Mouse (Mus musculus) forebrain, embryonic 16.5 days (tissue): ENCODE results near the gene Tmcc3. TPM values are rescaled to one million over a fixed set of nuclear protein-coding genes. Genes with fewer than 3 reads are reported as not detected.
A peak's percentile ranks its signal among the peaks of the same experiment; 100 is the strongest.

Experiments used
- ATAC-seq: fragments of 200-750 bp; cut with Nextera tagmentation; 2 replicates; pipeline ENCODE4 v1.8.0; 2017; ENCODE audit warnings: mild to moderate bottlenecking, moderate library complexity
- H3K27ac ChIP-seq: fragments of 300-500 bp; sonication (generic); 2 replicates; pipeline ENCODE4 v1.5.1; 2014; ENCODE audit warnings: low read length, control low read depth
- H3K27me3 ChIP-seq: fragments of 300-500 bp; sonication (generic); replicated peaks from 2 replicates; pipeline ENCODE4 v1.6.1; 2014; ENCODE audit warnings: low read length; ENCODE audit not compliant: control insufficient read depth, insufficient read depth
- H3K36me3 ChIP-seq: fragments of 300-500 bp; sonication (generic); 2 replicates; pipeline ENCODE4 v1.6.1; 2014; ENCODE audit not compliant: control insufficient read depth, insufficient read depth
- H3K4me1 ChIP-seq: fragments of 300-500 bp; sonication (generic); replicated peaks from 2 replicates; pipeline ENCODE4 v1.6.1; 2014; ENCODE audit warnings: low read length; ENCODE audit not compliant: control insufficient read depth, insufficient read depth
- H3K4me2 ChIP-seq: fragments of 300-500 bp; sonication (generic); 2 replicates; pipeline ENCODE4 v1.6.1; 2014; ENCODE audit warnings: mild to moderate bottlenecking, low read length, control low read depth
- H3K4me3 ChIP-seq: fragments of 300-500 bp; sonication (generic); replicated peaks from 2 replicates; pipeline ENCODE4 v1.5.1; 2014; ENCODE audit warnings: mild to moderate bottlenecking, low read length, control low read depth
- H3K9ac ChIP-seq: fragments of 300-500 bp; sonication (generic); replicated peaks from 2 replicates; pipeline ENCODE4 v1.6.1; 2014; ENCODE audit warnings: low read depth, low read length, control low read depth
- H3K9me3 ChIP-seq: fragments of 300-500 bp; sonication (generic); 2 replicates; pipeline ENCODE4 v1.6.1; 2016; ENCODE audit warnings: low read length; ENCODE audit not compliant: control insufficient read depth
- WGBS: fragments of 180-500 bp; shearing (Covaris S2); extraction: QIAGEN DNeasy Blood & Tissue Kit; methylation state at CpG from one replicate; pipeline ENCODE4 v1.1.7; 2014; 5-methylcytosine and 5-hydroxymethylcytosine counted together
- polyA plus RNA-seq: library from polyadenylated mRNA; unstranded; fragments of >200 nt; fragmentation: Nextera tagmentation; extraction: Ambion mirVana; gene quantifications from 2 replicates; pipeline ENCODE4 v1.2.1, GENCODE M21; 2015

Tmcc3 gene
- polyA plus RNA-seq, 1 experiment from 2014 or later, result 6.8 TPM

GRCm38 (mm10) chr10:94620561-94620960 is 308.8 kb downstream of the Tmcc3 start:
- peaks cover 30% of the 10 kb centered on the region for H3K4me1 ChIP-seq
- no peak overlapping the region for H3K27ac ChIP-seq
- no peak for ATAC-seq
- 70% methylated on average over 6 of the region's 6 CpGs for WGBS
- no peaks in the 10 kb centered on the region for H3K27me3 ChIP-seq
- H3K9me3 ChIP-seq, result no peaks in the 10 kb centered on the region
- no peak overlapping the region for H3K4me2 ChIP-seq
- no peak overlapping the region for H3K4me3 ChIP-seq
- H3K9ac ChIP-seq, result no peak overlapping the region
- H3K36me3 ChIP-seq, result no peaks in the 10 kb centered on the region

DNA sequence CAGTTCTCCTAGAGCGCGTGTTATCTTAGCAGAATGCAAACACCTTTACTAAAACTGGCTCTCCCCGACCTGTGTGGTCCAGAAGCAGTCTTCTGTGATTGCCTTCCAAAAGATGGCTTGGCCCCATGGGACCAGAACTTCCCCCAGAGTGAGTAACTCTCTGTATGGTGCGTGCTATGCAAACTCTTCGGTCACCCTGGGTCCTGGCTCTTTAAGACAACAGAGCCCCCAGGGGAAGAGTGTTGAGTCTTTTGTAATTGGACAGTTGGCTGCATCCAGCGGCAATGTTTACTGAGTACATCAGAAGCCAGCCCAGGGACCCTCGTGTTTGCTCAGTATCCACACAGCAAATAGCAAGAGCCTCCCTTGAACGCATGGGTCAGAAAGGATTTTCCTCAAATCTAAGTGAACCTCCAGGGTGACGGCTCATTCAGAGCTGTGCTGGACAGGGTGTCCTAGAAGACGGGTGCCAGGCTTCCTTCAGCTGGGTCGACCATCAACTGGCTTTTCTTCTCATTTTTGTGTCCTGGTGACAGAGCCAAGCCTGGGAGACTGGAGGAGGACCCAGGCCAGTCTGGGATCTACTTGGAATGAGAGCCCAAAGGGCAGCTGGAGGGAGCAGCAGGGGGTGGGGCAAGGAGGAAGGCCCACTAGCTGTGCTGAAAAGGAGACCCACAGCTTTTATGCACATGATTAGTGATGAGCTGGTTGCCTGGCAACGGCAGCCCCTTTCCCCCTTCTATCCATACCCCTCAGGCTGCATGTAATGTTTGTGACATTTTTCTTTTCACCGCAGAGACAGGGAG is 309.9 kb downstream of the Tmcc3 start:
- H3K4me3 ChIP-seq, result no peak overlapping the region
- peak; percentile 89 for ATAC-seq
- 8% methylated on average over 13 of the region's 13 CpGs for WGBS

DNA sequence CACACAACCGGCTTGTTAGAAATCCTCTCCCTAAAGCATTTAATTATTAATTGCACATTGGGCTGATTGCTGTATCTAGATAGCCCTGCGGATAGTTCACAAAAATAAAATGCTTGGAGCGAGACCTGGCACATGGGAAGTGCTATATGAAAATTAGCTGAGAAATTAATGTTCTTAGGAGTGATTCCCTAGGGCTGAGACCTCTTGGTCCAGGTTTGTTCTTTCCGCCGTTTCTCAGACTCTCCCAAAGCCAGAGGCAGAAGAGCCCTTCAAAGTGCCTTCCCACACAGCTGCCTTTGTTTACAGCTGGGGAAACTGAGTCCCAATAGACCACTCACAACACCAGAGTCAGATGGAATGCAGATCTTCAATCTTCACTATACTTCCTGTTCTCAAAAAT is 310.5 kb downstream of the Tmcc3 start:
- Histone ChIP-seq H3K36me3 (no peaks in the 10 kb centered on the region), H3K4me2 (peak overlapping the region; percentile 23), H3K9ac (no peak overlapping the region), H3K4me3 (no peak overlapping the region), H3K27me3 (no peaks in the 10 kb centered on the region), H3K27ac (peak overlapping the region; percentile 24; the same call in 1 of the 2 replicates), H3K9me3 (no peaks in the 10 kb centered on the region), H3K4me1 (peaks cover 30% of the 10 kb centered on the region)
- 19% methylated on average over 5 of the region's 5 CpGs for WGBS
- ATAC-seq, result no peak

More for the DNA sequence above, 309.9 kb downstream of the Tmcc3 start:
- Histone ChIP-seq H3K9ac (no peak overlapping the region; the same call in 1 of the 2 replicates), H3K9me3 (no peaks in the 10 kb centered on the region), H3K4me1 (peaks cover 30% of the 10 kb centered on the region), H3K4me2 (peak overlapping the region; percentile 23), H3K27me3 (no peaks in the 10 kb centered on the region), H3K36me3 (no peaks in the 10 kb centered on the region), H3K27ac (peak overlapping the region; percentile 60)

DNA sequence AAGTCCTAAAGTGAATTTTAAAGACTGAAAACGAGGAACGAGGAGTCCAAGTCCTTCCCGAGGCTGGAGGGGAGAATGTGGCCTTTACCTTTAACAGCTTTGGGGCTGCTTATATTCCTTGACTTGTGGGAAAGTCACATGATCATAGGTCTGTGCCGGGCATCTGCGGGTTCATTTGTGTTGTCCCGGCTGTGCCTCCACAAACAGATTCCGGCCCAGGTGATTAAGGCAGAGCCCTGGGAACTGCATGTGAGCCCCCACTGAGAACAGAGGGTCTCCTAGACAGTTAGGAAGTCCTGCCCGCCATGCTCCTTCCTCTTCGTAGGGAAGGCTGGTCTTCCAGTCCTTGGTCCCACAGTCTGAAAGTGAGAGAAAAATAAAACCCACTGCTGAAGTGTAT is 311.1 kb downstream of the Tmcc3 start:
- H3K9me3 ChIP-seq, result no peaks in the 10 kb centered on the region
- peaks cover 28% of the 10 kb centered on the region for H3K4me1 ChIP-seq
- no peak overlapping the region for H3K4me2 ChIP-seq
- H3K36me3 ChIP-seq, result no peaks in the 10 kb centered on the region
- no peaks in the 10 kb centered on the region for H3K27me3 ChIP-seq
- WGBS, result 36% methylated on average over 9 of the region's 9 CpGs
- no peak for ATAC-seq
- H3K27ac ChIP-seq, result peak overlapping the region; percentile 13
- H3K4me3 ChIP-seq, result no peak overlapping the region
- H3K9ac ChIP-seq, result no peak overlapping the region

GRCm38 (mm10) chr10:94623617-94624016 is 311.9 kb downstream of the Tmcc3 start:
- H3K4me2 ChIP-seq, result no peak overlapping the region
- H3K9ac ChIP-seq, result 0 out of 2 replicates have a peak overlapping the region, but pooled peaks have one; percentile 7
- H3K9me3 ChIP-seq, result no peaks in the 10 kb centered on the region
- no peak overlapping the region for H3K4me3 ChIP-seq
- H3K4me1 ChIP-seq, result peaks cover 26% of the 10 kb centered on the region
- no peaks in the 10 kb centered on the region for H3K27me3 ChIP-seq
- no peak overlapping the region for H3K27ac ChIP-seq
- peak; percentile 65 for ATAC-seq
- 5% methylated on average over 10 of the region's 10 CpGs for WGBS
- no peaks in the 10 kb centered on the region for H3K36me3 ChIP-seq

DNA sequence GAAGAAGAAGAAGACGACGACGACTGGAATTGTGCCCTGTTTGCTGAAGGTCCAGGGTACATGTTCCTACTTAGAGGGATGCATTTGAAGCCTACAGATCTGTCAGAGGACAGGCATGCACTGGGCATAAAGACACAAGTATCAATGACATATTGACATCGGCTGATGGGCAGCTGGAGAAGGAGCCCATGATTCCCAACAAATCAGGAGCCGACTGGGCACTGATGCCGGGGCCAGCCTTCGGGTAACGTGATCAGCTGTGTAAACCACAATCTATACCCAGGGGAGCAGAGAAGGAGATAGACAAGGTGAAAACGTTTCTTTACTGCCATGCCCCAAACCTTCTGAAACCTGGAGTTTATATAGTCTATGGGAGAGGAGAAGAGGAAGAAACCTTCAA is 313.3 kb downstream of the Tmcc3 start:
- WGBS, result 91% methylated on average over 9 of the region's 9 CpGs

GRCm38 (mm10) chr10:94625606-94626005 is 313.9 kb downstream of the Tmcc3 start:
- Histone ChIP-seq H3K4me3 (no peak overlapping the region), H3K9me3 (no peaks in the 10 kb centered on the region), H3K4me2 (no peak overlapping the region), H3K9ac (no peak overlapping the region), H3K36me3 (no peaks in the 10 kb centered on the region), H3K27me3 (no peaks in the 10 kb centered on the region), H3K4me1 (peaks cover 26% of the 10 kb centered on the region), H3K27ac (no peak overlapping the region)
- WGBS, result 77% methylated on average over 8 of the region's 8 CpGs
- no peak for ATAC-seq

More for the DNA sequence above, 313.3 kb downstream of the Tmcc3 start:
- no peak for ATAC-seq
- H3K4me2 ChIP-seq, result no peak overlapping the region
- H3K27ac ChIP-seq, result no peak overlapping the region
- H3K36me3 ChIP-seq, result no peaks in the 10 kb centered on the region
- peaks cover 26% of the 10 kb centered on the region for H3K4me1 ChIP-seq
- no peak overlapping the region for H3K4me3 ChIP-seq
- H3K9me3 ChIP-seq, result no peaks in the 10 kb centered on the region
- no peak overlapping the region for H3K9ac ChIP-seq
- H3K27me3 ChIP-seq, result no peaks in the 10 kb centered on the region

GRCm38 (mm10) chr10:94630771-94631280 is 319.1 kb downstream of the Tmcc3 start:
- Histone ChIP-seq H3K27me3 (no peaks in the 10 kb centered on the region), H3K4me3 (no peak overlapping the region), H3K4me1 (no peaks in the 10 kb centered on the region), H3K9me3 (no peaks in the 10 kb centered on the region), H3K4me2 (no peak overlapping the region), H3K36me3 (no peaks in the 10 kb centered on the region), H3K27ac (no peak overlapping the region), H3K9ac (no peak overlapping the region)
- WGBS, result 73% methylated on average over 4 of the region's 4 CpGs
- ATAC-seq, result no peak

DNA sequence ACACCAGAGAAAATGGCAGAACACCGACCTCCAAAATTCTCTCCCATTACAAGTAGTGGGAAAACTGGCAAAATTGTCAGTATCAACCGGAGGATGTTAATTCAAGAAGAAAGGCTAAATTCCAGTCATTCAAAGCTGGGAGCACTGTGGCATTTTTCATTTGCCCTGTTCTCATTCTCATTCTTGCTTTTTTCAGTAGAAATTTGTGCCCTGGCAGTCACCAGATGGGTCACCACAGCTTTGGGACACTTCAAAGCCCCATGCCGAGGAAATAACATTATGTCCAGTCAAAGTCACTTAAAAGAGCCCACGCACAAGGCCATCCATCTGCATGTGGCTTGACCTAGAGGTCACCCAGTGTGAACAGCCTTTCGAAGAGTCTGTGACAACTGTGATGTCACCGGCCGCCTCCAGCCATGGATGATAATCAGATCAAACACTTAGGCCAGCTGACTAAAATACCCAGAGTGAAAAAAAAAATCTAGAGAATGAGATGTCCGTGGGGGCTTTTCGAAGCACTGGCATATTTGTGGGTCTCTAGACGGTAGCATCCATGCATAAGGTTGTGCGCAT is 319.9 kb downstream of the Tmcc3 start:
- no peak overlapping the region for H3K9ac ChIP-seq
- ATAC-seq, result no peak
- H3K4me2 ChIP-seq, result no peak overlapping the region
- 80% methylated on average over 11 of the region's 11 CpGs for WGBS
- no peak overlapping the region for H3K27ac ChIP-seq
- no peaks in the 10 kb centered on the region for H3K27me3 ChIP-seq
- no peaks in the 10 kb centered on the region for H3K9me3 ChIP-seq
- H3K36me3 ChIP-seq, result no peaks in the 10 kb centered on the region
- H3K4me3 ChIP-seq, result no peak overlapping the region
- no peaks in the 10 kb centered on the region for H3K4me1 ChIP-seq
